Mouse (Mus musculus) hindbrain, postnatal 0 days (tissue): Measurements from ENCODE around the gene Foxp3. TPM values are rescaled to one million over a fixed set of nuclear protein-coding genes. Genes with fewer than 3 reads are reported as not detected.
A peak's percentile ranks its signal among the peaks of the same experiment; 100 is the strongest.

Experiments used
- ATAC-seq: fragments of 200-750 bp; cut with Nextera tagmentation; 2 replicates; pipeline ENCODE4 v1.8.0; 2017; ENCODE audit warnings: mild to moderate bottlenecking, moderate TSS enrichment, moderate library complexity
- DNase-seq: peaks from one replicate; pipeline ENCODE4 v3.0.0-alpha.2; 2015; ENCODE audit warnings: low spot score
- H3K27ac ChIP-seq: fragments of 300-500 bp; sonication (generic); 2 replicates; pipeline ENCODE4 v1.5.1; 2014; ENCODE audit warnings: mild to moderate bottlenecking
- H3K27me3 ChIP-seq: fragments of 300-500 bp; sonication (generic); 2 replicates; pipeline ENCODE4 v1.6.1; 2014; ENCODE audit warnings: low read length, mixed read lengths; ENCODE audit not compliant: insufficient read depth
- H3K36me3 ChIP-seq: fragments of 300-500 bp; sonication (generic); 2 replicates; pipeline ENCODE4 v1.6.1; 2014; ENCODE audit warnings: low read length, mixed read lengths; ENCODE audit not compliant: insufficient read depth
- H3K4me1 ChIP-seq: fragments of 300-500 bp; sonication (generic); 2 replicates; pipeline ENCODE4 v1.6.1; 2014; ENCODE audit warnings: antibody characterized with exemption, low read length, mixed read lengths; ENCODE audit not compliant: insufficient read depth
- H3K4me2 ChIP-seq: fragments of 300-500 bp; sonication (generic); 2 replicates; pipeline ENCODE4 v1.6.1; 2014; ENCODE audit warnings: low read depth, mild to moderate bottlenecking, low read length, moderate library complexity, mixed read lengths
- H3K4me3 ChIP-seq: fragments of 300-500 bp; sonication (generic); 2 replicates; pipeline ENCODE4 v1.5.1; 2014; ENCODE audit warnings: low read length
- H3K9ac ChIP-seq: fragments of 300-500 bp; sonication (generic); replicated peaks from 2 replicates; pipeline ENCODE4 v1.6.1; 2014; ENCODE audit warnings: mild to moderate bottlenecking, low read length, moderate library complexity, mixed read lengths
- H3K9me3 ChIP-seq: fragments of 300-500 bp; sonication (generic); 2 replicates; pipeline ENCODE4 v1.6.1; 2016; ENCODE audit warnings: low read length, mixed read lengths
- CTCF ChIP-seq: IDR thresholded peaks from 2 replicates; pipeline ENCODE4 v1.5.1; 2016; ENCODE audit warnings: antibody characterized with exemption, control low read depth, low read depth
- WGBS: fragments of 180-500 bp; shearing (Covaris S2); extraction: QIAGEN DNeasy Blood & Tissue Kit; methylation state at CpG from one replicate; pipeline ENCODE4 v1.1.7; 2014; 5-methylcytosine and 5-hydroxymethylcytosine counted together
- polyA plus RNA-seq: library from polyadenylated mRNA; unstranded; fragments of >200 nt; fragmentation: Nextera tagmentation; extraction: Ambion mirVana; gene quantifications from 2 replicates; pipeline ENCODE4 v1.2.1, GENCODE M21; 2015
- total RNA-seq: library from RNA; depleted of rRNA; stranded (reverse); fragments of >200 nt; gene quantifications from 2 replicates; pipeline ENCODE4 v1.2.3, GENCODE M21; 2014

The Foxp3 gene
- total and polyA plus RNA-seq, 2 experiments from 2014 or later = 0.10 TPM; not detected in 1

GRCm38 (mm10) chrX:7595371-7595770 is 21.9 kb downstream of the Foxp3 start:
- DNase-seq (peak; percentile 8), ATAC-seq (no peak)
- Histone ChIP-seq H3K9ac (no peak overlapping the region), H3K27me3 (no peaks in the 10 kb centered on the region), H3K27ac (no peak overlapping the region), H3K36me3 (no peaks in the 10 kb centered on the region), H3K4me3 (no peak overlapping the region), H3K4me1 (no peaks in the 10 kb centered on the region), H3K4me2 (no peak overlapping the region), H3K9me3 (no peaks in the 10 kb centered on the region)
- WGBS = 78% methylated on average over 9 of the region's 9 CpGs
- TF ChIP-seq CTCF = no peak

DNA sequence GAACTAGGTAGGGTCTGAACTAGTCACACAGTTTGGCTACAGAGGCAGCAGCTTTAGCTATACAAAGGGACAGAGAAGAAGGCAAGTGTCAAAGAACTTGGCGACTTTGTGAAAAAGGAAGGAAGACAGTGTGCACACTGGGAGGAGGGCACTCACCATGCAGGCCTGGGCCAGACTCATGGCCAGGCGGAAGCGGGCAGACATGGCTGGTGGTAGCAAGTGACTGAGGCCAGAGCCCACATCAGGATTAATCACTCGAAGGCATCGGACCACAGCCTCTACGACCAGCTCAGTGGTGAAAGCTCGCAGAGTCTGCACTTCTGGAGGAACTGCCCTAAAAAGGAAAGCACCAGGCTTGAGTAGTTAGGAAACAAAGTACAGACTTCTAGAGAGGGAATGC is 30.6 kb downstream of the Foxp3 start:
- no peaks in the 10 kb centered on the region for H3K4me1 ChIP-seq
- 90% methylated on average over 7 of the region's 7 CpGs for WGBS
- no peaks in the 10 kb centered on the region for H3K36me3 ChIP-seq
- H3K4me2 ChIP-seq = no peak overlapping the region
- H3K27ac ChIP-seq = no peak overlapping the region
- H3K27me3 ChIP-seq = no peaks in the 10 kb centered on the region
- ATAC-seq = no peak
- no peak overlapping the region; the same call in 1 of the 2 replicates for H3K9ac ChIP-seq
- DNase-seq = no peak
- no peak for TF ChIP-seq CTCF
- no peak overlapping the region for H3K4me3 ChIP-seq
- H3K9me3 ChIP-seq = no peaks in the 10 kb centered on the region

- H3K4me3 ChIP-seq = peak within 1 kb of the TSS; percentile 41
- H3K27me3 ChIP-seq = no peaks in the 10 kb centered on the region
- DNase-seq (peak; percentile 91), ATAC-seq (peak; percentile 92)
- no peaks in the 10 kb centered on the region for H3K4me1 ChIP-seq
- no peaks in the 10 kb centered on the region for H3K36me3 ChIP-seq
- WGBS = 29% methylated on average over 28 of the region's 28 CpGs
- TF ChIP-seq CTCF = no peak
- no peaks in the 10 kb centered on the region for H3K9me3 ChIP-seq
- H3K27ac ChIP-seq = peak within 1 kb of the TSS; percentile 52; the same call in 1 of the 2 replicates
- H3K4me2 ChIP-seq = peak within 1 kb of the TSS; percentile 50
- H3K9ac ChIP-seq = peak within 1 kb of the TSS; percentile 47
These were observed 31.6 kb downstream of the Foxp3 start, which contains the start of gene Ccdc22 for GRCm38 (mm10) chrX:7604879-7605574. Gene Ccdc22 (minus strand): TSS chrX:7605517.

DNA sequence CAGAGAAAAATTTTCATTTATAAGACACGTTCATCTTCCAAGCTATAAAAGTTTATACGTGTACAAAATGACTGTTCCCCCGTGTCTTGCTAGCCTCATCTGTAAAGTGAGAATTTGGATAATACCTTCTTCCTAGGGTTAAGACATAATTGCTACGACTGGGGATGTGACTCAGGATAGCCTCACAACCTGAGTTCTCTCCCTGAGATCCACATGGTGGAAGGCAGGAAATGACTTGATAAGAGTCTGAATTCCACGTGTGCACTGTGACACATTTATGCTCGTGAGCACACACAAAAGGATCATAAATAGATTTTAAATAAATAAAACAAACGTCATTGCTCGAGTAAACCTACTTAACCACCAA is 32.1 kb downstream of the Foxp3 start:
- H3K9ac ChIP-seq = no peak overlapping the region
- TF ChIP-seq CTCF = no peak
- no peak overlapping the region for H3K27ac ChIP-seq
- 46% methylated on average over 8 of the region's 8 CpGs for WGBS
- DNase-seq (no peak), ATAC-seq (peak; percentile 36; the same call in 1 of the 2 replicates)
- H3K9me3 ChIP-seq = no peaks in the 10 kb centered on the region
- H3K4me2 ChIP-seq = no peak overlapping the region; the same call in 1 of the 2 replicates
- no peaks in the 10 kb centered on the region for H3K27me3 ChIP-seq
- no peaks in the 10 kb centered on the region for H3K4me1 ChIP-seq
- no peak overlapping the region for H3K4me3 ChIP-seq
- no peaks in the 10 kb centered on the region for H3K36me3 ChIP-seq

DNA sequence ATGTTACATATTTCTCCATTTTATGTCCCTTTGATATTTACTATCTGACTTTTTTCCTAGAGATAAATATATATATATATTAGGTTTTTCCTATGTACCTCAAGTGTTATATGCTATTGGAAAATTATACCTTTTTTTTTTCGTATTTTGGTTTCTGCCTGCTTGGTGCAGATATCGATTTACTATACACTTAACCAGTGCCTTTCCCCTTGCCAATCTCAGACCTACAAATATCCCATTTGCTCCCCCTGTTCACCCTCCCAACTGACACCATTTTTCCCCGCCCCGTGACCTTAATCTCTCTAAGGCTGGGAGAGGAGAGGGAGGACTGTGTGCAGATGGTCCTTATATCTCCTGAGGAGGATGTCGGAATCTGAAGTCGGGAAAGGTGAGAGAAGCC is 33.3 kb downstream of the Foxp3 start, which contains the start of gene Cacna1f:
Gene Cacna1f (plus strand): TSS at position 301 of the 400 bp plus-strand sequence.
- no peak for TF ChIP-seq CTCF
- WGBS = 81% methylated on average over 6 of the region's 6 CpGs
- Histone ChIP-seq H3K27me3 (no peaks in the 10 kb centered on the region), H3K9ac (no peak within 1 kb of the TSS), H3K36me3 (no peaks in the 10 kb centered on the region), H3K4me1 (no peaks in the 10 kb centered on the region), H3K9me3 (no peaks in the 10 kb centered on the region), H3K4me3 (no peak within 1 kb of the TSS), H3K4me2 (no peak within 1 kb of the TSS), H3K27ac (no peak within 1 kb of the TSS)
- no peak for DNase-seq
- no peak for ATAC-seq

DNA sequence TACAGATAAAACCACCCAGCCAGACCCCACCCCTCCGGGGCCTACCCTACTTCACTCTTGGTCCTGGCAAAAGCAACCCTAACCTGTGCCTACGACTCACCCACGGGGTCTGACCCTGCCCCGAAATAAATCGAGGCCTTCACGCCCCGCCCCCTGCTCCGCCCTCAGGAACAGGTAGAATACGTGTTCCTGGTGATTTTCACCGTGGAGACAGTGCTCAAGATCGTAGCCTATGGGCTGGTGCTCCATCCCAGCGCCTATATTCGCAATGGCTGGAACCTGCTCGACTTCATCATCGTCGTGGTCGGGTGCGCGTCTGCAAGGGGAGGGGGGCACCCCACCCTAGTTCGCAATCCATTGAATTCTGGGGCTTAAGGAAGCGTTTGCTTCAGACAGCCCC is 36.6 kb downstream of the Foxp3 start:
- no peaks in the 10 kb centered on the region for H3K27me3 ChIP-seq
- 25% methylated on average over 21 of the region's 21 CpGs for WGBS
- DNase-seq (peak; percentile 29), ATAC-seq (peak; percentile 54)
- peak overlapping the region; percentile 74 for H3K27ac ChIP-seq
- peak overlapping the region; percentile 40 for H3K4me3 ChIP-seq
- peak overlapping the region; percentile 43 for H3K9ac ChIP-seq
- no peaks in the 10 kb centered on the region for H3K4me1 ChIP-seq
- H3K9me3 ChIP-seq = no peaks in the 10 kb centered on the region
- no peak for TF ChIP-seq CTCF
- peak overlapping the region; percentile 70 for H3K4me2 ChIP-seq
- H3K36me3 ChIP-seq = no peaks in the 10 kb centered on the region

GRCm38 (mm10) chrX:7610536-7611258 is 37.3 kb downstream of the Foxp3 start:
- Histone ChIP-seq H3K36me3 (no peaks in the 10 kb centered on the region), H3K4me2 (peak overlapping the region; percentile 70), H3K27ac (peak overlapping the region; percentile 74), H3K4me3 (peak overlapping the region; percentile 40), H3K9me3 (no peaks in the 10 kb centered on the region), H3K4me1 (no peaks in the 10 kb centered on the region), H3K9ac (peak overlapping the region; percentile 43), H3K27me3 (no peaks in the 10 kb centered on the region)
- 34% methylated on average over 26 of the region's 26 CpGs for WGBS
- DNase-seq (peak; percentile 46), ATAC-seq (peak; percentile 78)
- TF ChIP-seq CTCF = no peak
